Mouse (Mus musculus): ENCODE results near the gene Gm35315. TPM values are rescaled to one million over a fixed set of nuclear protein-coding genes. Genes with fewer than 3 reads are reported as not detected.
A peak's percentile ranks its signal among the peaks of the same experiment; 100 is the strongest.

Gm35315 gene
- polyA plus RNA-seq, 1 experiment from 2014 or later: 1.5 TPM

DNA sequence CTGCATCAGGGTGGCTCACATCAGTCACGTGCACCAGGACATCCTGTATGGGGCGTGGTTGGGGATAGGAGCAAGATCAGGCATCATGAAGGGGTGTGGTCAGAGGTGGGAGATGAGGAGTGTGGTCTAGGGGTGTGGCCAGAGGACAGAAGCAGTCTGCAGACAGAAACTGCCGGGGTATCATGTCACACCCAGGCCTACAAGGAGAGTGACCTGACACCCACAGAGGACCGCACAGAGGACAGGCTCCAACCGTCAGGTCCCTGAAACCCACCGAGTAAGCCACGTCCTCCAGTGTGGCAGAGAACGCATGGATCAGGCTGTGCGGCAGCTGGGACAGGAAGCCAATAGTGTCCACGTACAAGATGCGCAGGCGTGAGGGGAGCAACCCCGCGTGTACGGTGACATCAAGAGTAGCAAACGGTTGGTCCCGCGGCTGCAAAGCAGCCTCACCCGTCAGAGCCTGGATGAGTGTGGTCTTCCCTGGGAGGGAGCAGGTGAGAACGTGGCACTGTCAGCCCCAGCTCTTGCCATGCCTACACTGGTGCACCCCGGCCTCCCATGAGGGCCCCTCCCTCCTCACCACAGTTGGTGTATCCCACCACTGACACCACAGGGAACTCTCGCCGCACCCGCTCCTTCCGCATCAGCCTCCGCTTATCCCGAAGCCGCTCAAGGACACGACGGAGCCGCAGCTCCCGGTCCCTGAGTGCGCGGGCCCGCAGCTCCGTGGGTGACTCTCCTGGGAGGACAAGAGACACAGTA lies 10.6 kb upstream of the Gm35315 start:
- no peak for ATAC-seq (replicated peaks; ENCODE audit: insufficient number of reproducible peaks, low FRiP score, low TSS enrichment, low read depth)
- WGBS: 93% methylated on average over 36 of the region's 36 CpGs

DNA sequence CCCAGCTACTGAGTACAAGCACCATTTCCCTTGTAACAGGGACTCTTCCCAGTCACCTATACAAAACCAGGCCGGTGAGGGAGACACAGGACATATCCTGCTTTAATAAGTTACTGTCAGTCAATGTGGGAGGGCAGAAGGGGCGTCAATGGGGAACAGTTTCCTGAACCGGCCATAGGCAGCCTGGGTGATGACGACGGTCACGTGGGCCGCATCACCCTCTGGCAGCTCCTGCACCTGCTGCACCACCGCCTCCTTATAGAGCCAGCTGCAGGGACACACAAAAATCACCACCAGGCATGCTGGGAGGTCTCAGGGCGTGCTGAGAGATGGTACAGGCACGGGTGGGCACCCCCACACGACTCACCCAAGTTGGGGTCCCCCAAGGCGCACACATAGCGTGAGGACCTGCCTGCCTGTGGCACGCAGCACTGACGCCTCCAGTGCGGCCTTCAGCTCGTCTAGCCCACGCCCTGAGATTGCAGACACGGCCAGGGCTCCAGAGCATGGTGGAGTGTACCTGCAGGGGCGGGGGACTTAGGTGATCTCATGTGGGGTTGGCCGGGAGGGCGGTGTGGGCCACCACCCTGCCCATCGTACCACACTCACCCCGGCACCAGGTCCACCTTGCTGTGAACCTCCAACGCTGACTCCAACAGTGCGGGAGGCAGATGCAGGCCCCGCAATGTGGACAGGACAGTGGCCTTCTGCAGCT lies 9.8 kb upstream of the Gm35315 start:
- H3K4me2 ChIP-seq (ENCODE audit: low read depth, low read length): no peak overlapping the region
- H3K4me3 ChIP-seq (ENCODE audit: low read depth, low read length): no peak overlapping the region
- H3K27ac ChIP-seq (replicated peaks; ENCODE audit: low read depth, low read length): no peak overlapping the region
- no peaks in the 10 kb centered on the region for H3K9me3 ChIP-seq (replicated peaks; ENCODE audit: control insufficient read depth, low read length)
- ATAC-seq (replicated peaks; ENCODE audit: insufficient number of reproducible peaks, low FRiP score, low TSS enrichment, low read depth) (no peak), DNase-seq (ENCODE audit: low spot score) (no peak)
- no peaks in the 10 kb centered on the region for H3K27me3 ChIP-seq (ENCODE audit: control insufficient read depth, insufficient read depth, low read length)
- H3K36me3 ChIP-seq (replicated peaks; ENCODE audit: control insufficient read depth, insufficient read depth, low read depth, low read length): peaks cover 10% of the 10 kb centered on the region; the same call in 1 of the 2 replicates
- H3K4me1 ChIP-seq (ENCODE audit: control insufficient read depth, insufficient read depth, low read length): no peaks in the 10 kb centered on the region; the same call in 1 of the 2 replicates
- WGBS: 97% methylated on average over 27 of the region's 27 CpGs
- H3K9ac ChIP-seq (replicated peaks; ENCODE audit: low read length): no peak overlapping the region

More for the DNA sequence above, 10.6 kb upstream of the Gm35315 start:
- Histone ChIP-seq H3K4me3 (ENCODE audit: low read depth, low read length) (no peak overlapping the region), H3K4me2 (ENCODE audit: low read depth, low read length) (no peak overlapping the region), H3K4me1 (ENCODE audit: control insufficient read depth, insufficient read depth, low read length) (no peaks in the 10 kb centered on the region; the same call in 1 of the 2 replicates), H3K9me3 (replicated peaks; ENCODE audit: control insufficient read depth, low read length) (no peaks in the 10 kb centered on the region), H3K36me3 (replicated peaks; ENCODE audit: control insufficient read depth, insufficient read depth, low read depth, low read length) (peaks cover 10% of the 10 kb centered on the region; the same call in 1 of the 2 replicates), H3K9ac (replicated peaks; ENCODE audit: low read length) (no peak overlapping the region), H3K27me3 (ENCODE audit: control insufficient read depth, insufficient read depth, low read length) (no peaks in the 10 kb centered on the region), H3K27ac (replicated peaks; ENCODE audit: low read depth, low read length) (no peak overlapping the region)
- no peak for DNase-seq (ENCODE audit: low spot score)

DNA sequence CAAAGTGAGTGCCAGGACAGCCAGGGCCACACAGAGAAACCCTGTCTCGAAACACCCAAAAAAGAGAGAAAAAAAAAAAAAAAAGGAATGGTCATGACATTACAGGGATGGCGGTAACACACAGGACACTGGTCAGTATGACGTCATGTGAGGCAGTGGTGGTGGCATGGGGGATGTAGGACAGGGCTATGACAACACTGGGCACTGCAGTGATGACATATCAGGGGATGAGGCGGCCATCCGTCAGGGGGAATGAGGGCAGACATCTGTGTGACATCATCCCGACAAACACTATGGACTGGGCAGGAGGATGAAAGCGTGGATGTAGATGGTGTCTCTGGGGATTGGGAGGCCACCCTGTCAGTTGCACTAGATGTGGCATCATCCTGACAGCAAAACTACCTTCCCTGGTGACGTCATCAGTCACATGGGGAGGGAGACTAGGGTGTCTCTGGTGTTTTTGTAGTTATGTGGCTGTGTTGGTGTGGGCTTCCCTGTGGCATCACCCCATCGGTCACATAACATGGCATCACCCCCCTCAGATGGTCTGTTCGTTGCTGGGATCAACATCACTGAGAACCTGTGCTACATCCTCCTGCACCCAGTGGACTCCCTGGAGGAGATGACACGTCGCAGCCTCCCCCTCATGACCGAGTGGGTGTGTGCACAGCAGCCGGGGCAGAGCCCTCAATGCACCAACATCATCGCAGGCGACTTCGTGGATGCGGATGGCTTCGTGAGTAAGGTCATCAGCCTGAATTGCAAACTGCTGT lies 8.8 kb upstream of the Gm35315 start:
- Histone ChIP-seq H3K4me2 (ENCODE audit: low read depth, low read length) (no peak overlapping the region), H3K27me3 (ENCODE audit: control insufficient read depth, insufficient read depth, low read length) (no peaks in the 10 kb centered on the region), H3K27ac (replicated peaks; ENCODE audit: low read depth, low read length) (no peak overlapping the region), H3K9ac (replicated peaks; ENCODE audit: low read length) (no peak overlapping the region), H3K9me3 (replicated peaks; ENCODE audit: control insufficient read depth, low read length) (no peaks in the 10 kb centered on the region), H3K36me3 (replicated peaks; ENCODE audit: control insufficient read depth, insufficient read depth, low read depth, low read length) (peaks cover 10% of the 10 kb centered on the region; the same call in 1 of the 2 replicates), H3K4me1 (ENCODE audit: control insufficient read depth, insufficient read depth, low read length) (no peaks in the 10 kb centered on the region; the same call in 1 of the 2 replicates), H3K4me3 (ENCODE audit: low read depth, low read length) (no peak overlapping the region)
- ATAC-seq (replicated peaks; ENCODE audit: insufficient number of reproducible peaks, low FRiP score, low TSS enrichment, low read depth): no peak
- 95% methylated on average over 19 of the region's 19 CpGs for WGBS
- DNase-seq (ENCODE audit: low spot score): no peak

DNA sequence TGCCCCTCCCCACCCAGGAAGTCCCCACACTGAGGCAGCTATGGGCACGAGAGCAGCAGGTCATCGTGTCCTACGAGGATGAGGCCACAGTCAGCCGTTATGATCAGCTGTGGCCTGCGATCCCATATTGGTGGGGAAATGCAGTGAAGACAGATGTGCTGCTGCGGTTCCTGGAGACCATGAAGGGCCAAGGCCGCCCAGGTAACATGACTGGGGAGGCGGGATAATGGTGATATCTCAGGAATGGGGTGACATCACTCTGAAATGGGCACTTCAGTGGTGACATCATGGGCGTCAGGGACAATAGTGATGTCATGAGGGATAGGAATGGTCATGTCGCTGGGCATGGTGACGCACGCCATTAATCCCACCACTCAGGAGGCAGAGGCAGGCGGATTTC lies 8.2 kb upstream of the Gm35315 start:
- ATAC-seq (replicated peaks; ENCODE audit: insufficient number of reproducible peaks, low FRiP score, low TSS enrichment, low read depth) (no peak), DNase-seq (ENCODE audit: low spot score) (no peak)
- Histone ChIP-seq H3K36me3 (replicated peaks; ENCODE audit: control insufficient read depth, insufficient read depth, low read depth, low read length) (peaks cover 10% of the 10 kb centered on the region; the same call in 1 of the 2 replicates), H3K9ac (replicated peaks; ENCODE audit: low read length) (no peak overlapping the region), H3K4me1 (ENCODE audit: control insufficient read depth, insufficient read depth, low read length) (no peaks in the 10 kb centered on the region; the same call in 1 of the 2 replicates), H3K4me2 (ENCODE audit: low read depth, low read length) (no peak overlapping the region), H3K9me3 (replicated peaks; ENCODE audit: control insufficient read depth, low read length) (no peaks in the 10 kb centered on the region), H3K4me3 (ENCODE audit: low read depth, low read length) (no peak overlapping the region), H3K27ac (replicated peaks; ENCODE audit: low read depth, low read length) (no peak overlapping the region), H3K27me3 (ENCODE audit: control insufficient read depth, insufficient read depth, low read length) (no peaks in the 10 kb centered on the region)
- 85% methylated on average over 13 of the region's 13 CpGs for WGBS

DNA sequence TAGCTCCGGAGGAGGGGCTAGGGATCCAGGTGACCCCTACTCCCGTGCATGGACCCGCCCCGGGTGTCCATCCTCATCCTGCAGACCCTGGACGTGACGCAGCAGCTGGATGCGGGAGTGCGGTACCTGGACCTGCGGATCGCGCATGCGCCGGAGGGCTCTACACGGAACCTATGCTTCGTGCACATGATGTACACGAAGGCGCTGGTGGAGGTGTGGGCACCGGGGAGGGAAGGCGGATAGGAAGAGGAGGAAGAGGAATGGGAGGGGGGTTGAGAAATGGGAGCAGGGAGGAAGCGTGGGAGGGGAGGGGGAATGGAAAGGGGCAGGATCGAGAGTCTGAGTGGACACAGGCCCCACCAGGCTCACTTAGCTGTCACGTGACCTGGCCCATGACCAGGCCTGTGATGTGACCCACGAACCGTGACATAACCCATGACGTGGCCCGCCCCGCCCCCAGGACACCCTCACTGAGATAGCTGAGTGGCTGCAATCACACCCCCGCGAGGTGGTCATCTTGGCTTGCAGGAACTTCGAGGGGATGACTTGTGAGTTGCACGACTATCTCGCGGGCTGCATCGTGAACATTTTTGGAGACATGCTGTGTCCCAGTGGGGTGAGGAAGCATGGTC lies 7.6 kb upstream of the Gm35315 start:
- peak overlapping the region; percentile 43 for H3K4me2 ChIP-seq (ENCODE audit: low read depth, low read length)
- peaks cover 10% of the 10 kb centered on the region; the same call in 1 of the 2 replicates for H3K36me3 ChIP-seq (replicated peaks; ENCODE audit: control insufficient read depth, insufficient read depth, low read depth, low read length)
- H3K4me3 ChIP-seq (ENCODE audit: low read depth, low read length): peak overlapping the region; percentile 20
- H3K27ac ChIP-seq (replicated peaks; ENCODE audit: low read depth, low read length): no peak overlapping the region
- H3K9me3 ChIP-seq (replicated peaks; ENCODE audit: control insufficient read depth, low read length): no peaks in the 10 kb centered on the region
- 22% methylated on average over 34 of the region's 34 CpGs for WGBS
- H3K4me1 ChIP-seq (ENCODE audit: control insufficient read depth, insufficient read depth, low read length): no peaks in the 10 kb centered on the region; the same call in 1 of the 2 replicates
- ATAC-seq (replicated peaks; ENCODE audit: insufficient number of reproducible peaks, low FRiP score, low TSS enrichment, low read depth): peak; percentile 13; the same call in 1 of the 2 replicates
- no peak for DNase-seq (ENCODE audit: low spot score)
- no peaks in the 10 kb centered on the region for H3K27me3 ChIP-seq (ENCODE audit: control insufficient read depth, insufficient read depth, low read length)
- H3K9ac ChIP-seq (replicated peaks; ENCODE audit: low read length): no peak overlapping the region

DNA sequence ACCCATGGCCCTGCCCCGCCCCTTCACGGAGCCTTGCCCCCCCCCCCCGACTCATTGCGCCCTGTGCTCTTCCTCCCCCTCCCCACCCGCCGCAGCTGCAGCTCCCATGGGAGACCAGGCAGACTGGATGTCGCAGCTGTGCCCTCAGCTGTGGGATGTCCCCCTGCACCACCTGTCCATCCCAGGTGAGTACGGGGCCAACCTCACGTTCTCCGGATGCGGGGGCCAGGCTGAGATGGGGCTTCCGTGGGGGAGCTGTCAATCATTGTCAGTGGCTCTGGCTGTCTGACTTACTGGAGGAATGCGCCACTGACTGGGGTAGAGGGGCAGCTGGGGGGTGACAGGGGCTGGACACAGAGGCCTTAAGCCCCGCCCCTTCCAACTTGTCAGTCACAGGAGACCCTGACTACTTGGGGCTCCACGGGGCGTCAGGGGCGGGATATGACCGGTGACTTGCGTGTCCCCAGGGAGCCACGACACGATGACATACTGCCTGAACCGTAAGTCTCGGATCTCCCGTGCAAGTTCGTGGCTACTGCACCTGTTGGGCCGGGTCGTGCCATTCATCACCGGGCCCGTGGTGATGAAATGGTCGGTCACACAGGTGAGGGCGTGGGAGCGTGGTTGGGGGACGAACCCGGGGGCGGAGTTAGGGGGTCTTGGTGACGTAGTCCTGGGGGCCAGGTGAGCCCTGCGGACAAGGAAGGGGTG lies 6.9 kb upstream of the Gm35315 start:
- H3K36me3 ChIP-seq (replicated peaks; ENCODE audit: control insufficient read depth, insufficient read depth, low read depth, low read length): peaks cover 10% of the 10 kb centered on the region; the same call in 1 of the 2 replicates
- H3K9me3 ChIP-seq (replicated peaks; ENCODE audit: control insufficient read depth, low read length): no peaks in the 10 kb centered on the region
- peak overlapping the region; percentile 20 for H3K4me3 ChIP-seq (ENCODE audit: low read depth, low read length)
- H3K4me2 ChIP-seq (ENCODE audit: low read depth, low read length): peak overlapping the region; percentile 43
- ATAC-seq (replicated peaks; ENCODE audit: insufficient number of reproducible peaks, low FRiP score, low TSS enrichment, low read depth): no peak; the same call in 1 of the 2 replicates
- H3K27ac ChIP-seq (replicated peaks; ENCODE audit: low read depth, low read length): no peak overlapping the region
- WGBS: 3% methylated on average over 34 of the region's 37 CpGs
- no peaks in the 10 kb centered on the region for H3K27me3 ChIP-seq (ENCODE audit: control insufficient read depth, insufficient read depth, low read length)
- no peaks in the 10 kb centered on the region; the same call in 1 of the 2 replicates for H3K4me1 ChIP-seq (ENCODE audit: control insufficient read depth, insufficient read depth, low read length)
- H3K9ac ChIP-seq (replicated peaks; ENCODE audit: low read length): no peak overlapping the region
- DNase-seq (ENCODE audit: low spot score): peak; percentile 42
